Mouse (Mus musculus) stomach, postnatal 0 days (tissue): ENCODE results near the gene Nmur2. TPM values are rescaled to one million over a fixed set of nuclear protein-coding genes. Genes with fewer than 3 reads are reported as not detected.

Experiments used
- ATAC-seq: fragments of 200-750 bp; cut with Nextera tagmentation; 2 replicates; pipeline ENCODE4 v1.8.0; 2017; ENCODE audit not compliant: low FRiP score, low TSS enrichment
- DNase-seq: peaks from one replicate; pipeline ENCODE4 v3.0.0-alpha.2; 2016; ENCODE audit warnings: low spot score
- H3K27ac ChIP-seq: fragments of 300-500 bp; sonication (generic); replicated peaks from 2 replicates; pipeline ENCODE4 v1.5.1; 2014; ENCODE audit warnings: mild to moderate bottlenecking, control low read depth
- H3K27me3 ChIP-seq: fragments of 300-500 bp; sonication (generic); 2 replicates; pipeline ENCODE4 v1.6.1; 2014; ENCODE audit warnings: low read length; ENCODE audit not compliant: control insufficient read depth, insufficient read depth
- H3K36me3 ChIP-seq: fragments of 300-500 bp; sonication (generic); 2 replicates; pipeline ENCODE4 v1.6.1; 2014; ENCODE audit warnings: low read length, mixed read lengths; ENCODE audit not compliant: control insufficient read depth, insufficient read depth
- H3K4me1 ChIP-seq: fragments of 300-500 bp; sonication (generic); replicated peaks from 2 replicates; pipeline ENCODE4 v1.6.1; 2014; ENCODE audit warnings: antibody characterized with exemption; ENCODE audit not compliant: control insufficient read depth, insufficient read depth
- H3K4me2 ChIP-seq: fragments of 300-500 bp; sonication (generic); replicated peaks from 2 replicates; pipeline ENCODE4 v1.6.1; 2014; ENCODE audit warnings: low read depth, mild to moderate bottlenecking, control low read depth, moderate library complexity
- H3K4me3 ChIP-seq: fragments of 300-500 bp; sonication (generic); 2 replicates; pipeline ENCODE4 v1.5.1; 2014; ENCODE audit warnings: low read depth, low read length, control low read depth
- H3K9ac ChIP-seq: fragments of 300-500 bp; sonication (generic); 2 replicates; pipeline ENCODE4 v1.6.1; 2014; ENCODE audit warnings: mild to moderate bottlenecking, low read length, control low read depth, mixed read lengths
- H3K9me3 ChIP-seq: fragments of 300-500 bp; sonication (generic); 2 replicates; pipeline ENCODE4 v1.6.1; 2016; ENCODE audit warnings: low read length; ENCODE audit not compliant: control insufficient read depth
- CTCF ChIP-seq: IDR thresholded peaks from 2 replicates; pipeline ENCODE4 v1.5.1; 2016; ENCODE audit warnings: antibody characterized with exemption, low read depth, mild to moderate bottlenecking, moderate library complexity
- EP300 ChIP-seq: optimal IDR thresholded peaks from 2 replicates; pipeline ENCODE3; 2016; ENCODE audit warnings: antibody characterized with exemption
- whole genome bisulfite sequencing: fragments of 180-500 bp; shearing (Covaris S2); extraction: QIAGEN DNeasy Blood & Tissue Kit; methylation state at CpG from one replicate; pipeline ENCODE4 v1.1.7; 2014; 5-methylcytosine and 5-hydroxymethylcytosine counted together
- polyA plus RNA-seq: library from polyadenylated mRNA; unstranded; fragments of >200 nt; fragmentation: Nextera tagmentation; extraction: Ambion mirVana; gene quantifications from 2 replicates; pipeline ENCODE4 v1.2.1, GENCODE M21; 2015

Gene Nmur2
- 0.22 and 0.24 TPM in 2 replicates for polyA plus RNA-seq

GRCm38 (mm10) chr11:56040917-56041316, at the start of gene Nmur2:
Nmur2 (minus strand) TSS chr11:56041010.
- DNase-seq (peak; percentile 27), ATAC-seq (peak; percentile 53; the same call in 1 of the 2 replicates)
- no peaks in the 10 kb centered on the region for H3K36me3 ChIP-seq

DNA sequence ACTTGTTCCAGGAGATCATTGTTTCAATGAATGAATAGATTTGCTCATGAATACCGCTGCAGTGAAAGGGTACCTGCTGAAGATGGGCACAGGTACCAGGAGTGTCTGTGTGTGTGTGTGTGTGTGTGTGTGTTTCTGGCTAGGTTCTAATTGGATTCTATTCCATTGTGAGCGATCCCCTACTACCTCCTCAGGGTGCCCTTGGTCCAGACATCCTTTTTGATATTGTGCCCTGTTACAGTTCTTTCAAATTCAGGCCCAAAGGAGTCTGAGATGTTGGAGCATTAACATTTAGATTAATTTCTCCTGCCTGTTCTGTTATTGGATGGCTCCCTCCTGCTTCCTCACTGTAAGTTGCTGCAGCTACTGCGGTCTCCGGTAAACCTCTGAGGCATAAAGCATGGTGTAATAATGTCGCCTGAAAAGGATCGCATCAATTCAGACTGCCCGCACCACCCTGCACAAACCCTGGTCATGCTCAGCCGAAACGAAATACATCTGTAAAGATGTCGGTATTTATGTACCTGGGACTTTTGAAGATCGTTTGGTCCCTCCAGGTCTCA, 48.4 kb upstream of the Nmur2 start:
- no peak overlapping the region for H3K4me2 ChIP-seq
- H3K9me3 ChIP-seq, result no peaks in the 10 kb centered on the region
- no peaks in the 10 kb centered on the region for H3K4me1 ChIP-seq
- ATAC-seq, result no peak
- H3K27ac ChIP-seq, result no peak overlapping the region
- WGBS, result 82% methylated on average over 11 of the region's 11 CpGs
- no peaks in the 10 kb centered on the region for H3K27me3 ChIP-seq
- TF ChIP-seq EP300 (no peak), CTCF (no peak)
- H3K36me3 ChIP-seq, result no peaks in the 10 kb centered on the region
- H3K9ac ChIP-seq, result no peak overlapping the region
- no peak overlapping the region for H3K4me3 ChIP-seq
- no peak for DNase-seq

More at GRCm38 (mm10) chr11:56040917-56041316, at the start of gene Nmur2:
- WGBS, result 4% methylated on average over 6 of the region's 6 CpGs
- no peaks in the 10 kb centered on the region for H3K27me3 ChIP-seq
- no peaks in the 10 kb centered on the region for H3K9me3 ChIP-seq
- no peak for TF ChIP-seq CTCF
- no peak for TF ChIP-seq EP300
- no peak within 1 kb of the TSS for H3K9ac ChIP-seq
- H3K4me1 ChIP-seq, result no peaks in the 10 kb centered on the region
- no peak within 1 kb of the TSS for H3K27ac ChIP-seq
- no peak within 1 kb of the TSS for H3K4me2 ChIP-seq
- no peak within 1 kb of the TSS for H3K4me3 ChIP-seq

DNA sequence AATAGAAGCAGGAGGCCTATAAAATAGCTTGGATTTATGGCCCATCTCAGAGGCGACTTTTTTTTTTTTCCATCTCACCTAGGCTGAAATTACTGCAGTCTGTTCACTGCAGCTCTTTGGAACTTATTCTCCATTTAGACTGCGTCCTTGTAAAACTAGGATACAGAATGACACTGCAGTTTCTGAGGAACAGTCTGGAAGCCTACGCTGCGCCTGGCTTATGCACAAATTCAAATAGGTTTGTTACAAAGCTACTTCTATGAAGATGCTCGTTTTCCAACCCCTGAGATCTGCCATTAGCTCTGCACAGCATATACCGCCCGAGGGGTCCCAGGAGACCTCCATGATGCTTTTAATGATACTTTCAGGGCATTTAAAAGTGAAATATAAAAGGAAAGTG, 31.3 kb upstream of the Nmur2 start:
- no peak overlapping the region for H3K4me3 ChIP-seq
- H3K4me1 ChIP-seq, result no peaks in the 10 kb centered on the region
- no peak for TF ChIP-seq CTCF
- TF ChIP-seq EP300, result no peak
- 86% methylated on average over 7 of the region's 7 CpGs for WGBS
- no peak overlapping the region for H3K27ac ChIP-seq
- no peaks in the 10 kb centered on the region for H3K36me3 ChIP-seq
- no peak overlapping the region for H3K9ac ChIP-seq
- H3K27me3 ChIP-seq, result no peaks in the 10 kb centered on the region
- DNase-seq (no peak), ATAC-seq (no peak)
- no peak overlapping the region for H3K4me2 ChIP-seq
- no peaks in the 10 kb centered on the region for H3K9me3 ChIP-seq

- ATAC-seq, result no peak
- Histone ChIP-seq H3K27me3 (no peaks in the 10 kb centered on the region), H3K9me3 (no peaks in the 10 kb centered on the region), H3K36me3 (no peaks in the 10 kb centered on the region), H3K4me3 (no peak overlapping the region), H3K4me2 (no peak overlapping the region), H3K9ac (no peak overlapping the region), H3K4me1 (no peaks in the 10 kb centered on the region), H3K27ac (no peak overlapping the region)
- WGBS, result 76% methylated on average over 2 of the region's 2 CpGs
- no peak for DNase-seq
- TF ChIP-seq EP300 (no peak), CTCF (no peak)
These were observed 28.8 kb upstream of the Nmur2 start for GRCm38 (mm10) chr11:56069658-56070057.

GRCm38 (mm10) chr11:56065147-56065546, 24.3 kb upstream of the Nmur2 start:
- Histone ChIP-seq H3K36me3 (no peaks in the 10 kb centered on the region), H3K4me1 (no peaks in the 10 kb centered on the region), H3K4me2 (no peak overlapping the region), H3K9me3 (no peaks in the 10 kb centered on the region), H3K9ac (no peak overlapping the region), H3K27ac (no peak overlapping the region), H3K27me3 (no peaks in the 10 kb centered on the region), H3K4me3 (no peak overlapping the region)
- WGBS, result 89% methylated on average over 2 of the region's 2 CpGs
- ATAC-seq (no peak), DNase-seq (no peak)
- TF ChIP-seq EP300 (no peak), CTCF (no peak)

GRCm38 (mm10) chr11:56064575-56064974, 23.8 kb upstream of the Nmur2 start:
- WGBS, result 54% methylated on average over 4 of the region's 4 CpGs
- H3K4me2 ChIP-seq, result no peak overlapping the region
- TF ChIP-seq CTCF (no peak), EP300 (no peak)

More at GRCm38 (mm10) chr11:56064575-56064974, 23.8 kb upstream of the Nmur2 start:
- Histone ChIP-seq H3K27ac (no peak overlapping the region), H3K27me3 (no peaks in the 10 kb centered on the region), H3K36me3 (no peaks in the 10 kb centered on the region), H3K9me3 (no peaks in the 10 kb centered on the region), H3K4me3 (no peak overlapping the region), H3K4me1 (no peaks in the 10 kb centered on the region), H3K9ac (no peak overlapping the region)
- peak; percentile 41 for DNase-seq
- ATAC-seq, result peak; percentile 80
